Mouse (Mus musculus) embryonic facial prominence, embryonic 10.5 days (tissue): ENCODE measurements around the gene Agxt. TPM values are rescaled to one million over a fixed set of nuclear protein-coding genes. Genes with fewer than 3 reads are reported as not detected.

Experiments used
- DNase-seq: peaks from one replicate; pipeline ENCODE4 v3.0.0-alpha.2; 2017; ENCODE audit warnings: low spot score
- H3K27ac ChIP-seq: fragments of 300-500 bp; sonication (generic); replicated peaks from 2 replicates; pipeline ENCODE4 v1.5.1; 2016; ENCODE audit warnings: mild to moderate bottlenecking
- H3K27me3 ChIP-seq: fragments of 300-500 bp; sonication (generic); replicated peaks from 2 replicates; pipeline ENCODE4 v1.6.1; 2016; ENCODE audit warnings: low read depth, mild to moderate bottlenecking; ENCODE audit not compliant: poor library complexity, severe bottlenecking
- H3K36me3 ChIP-seq: fragments of 300-500 bp; sonication (generic); replicated peaks from 2 replicates; pipeline ENCODE4 v1.6.1; 2016; ENCODE audit warnings: mild to moderate bottlenecking, moderate library complexity
- H3K4me1 ChIP-seq: fragments of 300-500 bp; sonication (generic); 2 replicates; pipeline ENCODE4 v1.6.1; 2016
- H3K4me3 ChIP-seq: fragments of 300-500 bp; sonication (generic); 2 replicates; pipeline ENCODE4 v1.5.1; 2016; ENCODE audit warnings: mild to moderate bottlenecking, moderate library complexity
- H3K9me3 ChIP-seq: fragments of 300-500 bp; sonication (generic); 2 replicates; pipeline ENCODE4 v1.6.1; 2016; ENCODE audit warnings: mild to moderate bottlenecking
- WGBS: fragments of 180-500 bp; shearing (Covaris S2); methylation state at CpG from one replicate; pipeline ENCODE4 v1.1.7; 2016; 5-methylcytosine and 5-hydroxymethylcytosine counted together
- polyA plus RNA-seq: library from polyadenylated mRNA; unstranded; fragments of >200 nt; fragmentation: Nextera tagmentation; extraction: Ambion mirVana; gene quantifications from 2 replicates; pipeline ENCODE4 v1.2.1, GENCODE M21; 2016

Gene Agxt
- polyA plus RNA-seq, 1 experiment from 2014 or later = not detected

GRCm38 (mm10) chr1:93176525-93177332 is 41.7 kb downstream of the Agxt start:
- peak; percentile 93 for DNase-seq
- H3K9me3 ChIP-seq = no peaks in the 10 kb centered on the region
- peaks cover 49% of the 10 kb centered on the region for H3K4me1 ChIP-seq
- peak overlapping the region; percentile 89 for H3K27ac ChIP-seq
- H3K36me3 ChIP-seq = no peaks in the 10 kb centered on the region
- peak overlapping the region; percentile 56 for H3K4me3 ChIP-seq
- WGBS = 1% methylated on average over 44 of the region's 44 CpGs
- H3K27me3 ChIP-seq = peaks cover 40% of the 10 kb centered on the region

GRCm38 (mm10) chr1:93182281-93182680 is 47.2 kb downstream of the Agxt start:
- Histone ChIP-seq H3K36me3 (no peaks in the 10 kb centered on the region), H3K27me3 (peaks cover 41% of the 10 kb centered on the region), H3K4me3 (no peak overlapping the region), H3K4me1 (peaks cover 27% of the 10 kb centered on the region), H3K27ac (no peak overlapping the region), H3K9me3 (no peaks in the 10 kb centered on the region)
- WGBS = 91% methylated on average over 7 of the region's 7 CpGs
- DNase-seq = no peak

GRCm38 (mm10) chr1:93184071-93184828 is 49.2 kb downstream of the Agxt start:
- DNase-seq = no peak
- H3K4me1 ChIP-seq = peaks cover 20% of the 10 kb centered on the region; the same call in 1 of the 2 replicates
- no peaks in the 10 kb centered on the region for H3K36me3 ChIP-seq
- H3K4me3 ChIP-seq = no peak overlapping the region
- 81% methylated on average over 14 of the region's 14 CpGs for WGBS
- peaks cover 50% of the 10 kb centered on the region for H3K27me3 ChIP-seq
- no peaks in the 10 kb centered on the region for H3K9me3 ChIP-seq
- H3K27ac ChIP-seq = no peak overlapping the region

- DNase-seq = peak; percentile 26
- Histone ChIP-seq H3K4me1 (peaks cover 16% of the 10 kb centered on the region), H3K27ac (peak overlapping the region; percentile 65; the same call in 1 of the 2 replicates), H3K36me3 (no peaks in the 10 kb centered on the region), H3K9me3 (peaks cover 3% of the 10 kb centered on the region; the same call in 1 of the 2 replicates), H3K4me3 (peak overlapping the region; percentile 40), H3K27me3 (peaks cover 60% of the 10 kb centered on the region)
- 4% methylated on average over 17 of the region's 17 CpGs for WGBS
Measured at GRCm38 (mm10) chr1:93190726-93191305, 55.8 kb downstream of the Agxt start.

DNA sequence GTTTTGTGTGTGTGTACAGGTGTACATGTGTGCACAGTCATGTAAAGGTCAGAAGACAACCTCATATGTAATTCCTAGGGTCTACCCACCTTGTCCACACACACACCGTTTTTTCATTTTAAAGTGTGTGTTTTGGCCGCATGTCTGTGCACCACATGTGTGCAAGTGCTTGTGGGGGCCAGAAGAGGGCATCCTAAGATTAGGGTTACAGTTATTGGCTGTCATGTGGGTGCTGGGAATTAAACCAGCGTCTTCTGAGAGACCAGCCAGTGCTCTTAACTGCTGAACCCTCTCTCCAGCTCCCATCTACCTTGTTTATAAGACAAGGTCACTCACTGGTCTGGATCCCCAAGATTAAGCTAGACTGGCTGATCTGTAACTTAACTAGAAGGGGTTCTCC is 59.9 kb downstream of the Agxt start:
- Histone ChIP-seq H3K27ac (no peak overlapping the region), H3K36me3 (no peaks in the 10 kb centered on the region), H3K27me3 (peaks cover 23% of the 10 kb centered on the region), H3K4me1 (peaks cover 14% of the 10 kb centered on the region), H3K4me3 (no peak overlapping the region), H3K9me3 (peaks cover 3% of the 10 kb centered on the region; the same call in 1 of the 2 replicates)
- no peak for DNase-seq
- WGBS = 87% methylated on average over 3 of the region's 3 CpGs

Other genes with a start within 250 kb of the Agxt start
- gene Ankmy1, start 232.3 kb upstream of the Agxt start, polyA plus RNA-seq = 0.30 and 0.45 TPM in 2 replicates
- gene Dusp28, start 228.3 kb upstream of the Agxt start, polyA plus RNA-seq = 11.0 and 11.9 TPM in 2 replicates
- gene Rnpepl1, start 224.5 kb upstream of the Agxt start, polyA plus RNA-seq = 26.4 and 28.0 TPM in 2 replicates
- 37.7 and 42.0 TPM in 2 replicates for gene Capn10, start 200.9 kb upstream of the Agxt start, polyA plus RNA-seq
- 0.13 and 0.19 TPM in 2 replicates for gene Gpr35, start 184.4 kb upstream of the Agxt start, polyA plus RNA-seq
- gene Aqp12, start 128.9 kb upstream of the Agxt start, polyA plus RNA-seq = not detected in 2 replicates
- gene Kif1a, start 33.3 kb upstream of the Agxt start, polyA plus RNA-seq = 23.9 and 27.5 TPM in 2 replicates
- 0.87 and 1.5 TPM in 2 replicates for gene 2310007B03Rik, start 25.7 kb downstream of the Agxt start, polyA plus RNA-seq
- gene Crocc2, start 33.5 kb downstream of the Agxt start, polyA plus RNA-seq = 0.19 and 0.20 TPM in 2 replicates
- gene Sned1, start 100.6 kb downstream of the Agxt start, polyA plus RNA-seq = 6.5 and 9.6 TPM in 2 replicates
- gene Mterf4, start 170.7 kb downstream of the Agxt start, polyA plus RNA-seq = 35.8 and 38.2 TPM in 2 replicates
- gene Ppp1r7, start 207.6 kb downstream of the Agxt start, polyA plus RNA-seq = 78.8 and 84.4 TPM in 2 replicates
- gene Pask, start 208.2 kb downstream of the Agxt start, polyA plus RNA-seq = 30.9 and 31.1 TPM in 2 replicates
- gene Ano7, start 238.7 kb downstream of the Agxt start, polyA plus RNA-seq = 0.14 and 0.84 TPM in 2 replicates